Mouse (Mus musculus) retina, embryonic 14.5 days (tissue): ENCODE data around the gene Phlda3.
A peak's percentile ranks its signal among the peaks of the same experiment; 100 is the strongest.

ENCODE experiments used
- DNase-seq: peaks from one replicate; pipeline ENCODE4 v3.0.0-alpha.2; 2015; ENCODE audit warnings: low spot score

The Phlda3 gene

GRCm38 (mm10) chr1:135765645-135766591, at the start of gene Phlda3:
Gene Phlda3, plus strand, starts transcription at chr1:135766119.
- DNase-seq = peak; percentile 69

GRCm38 (mm10) chr1:135719486-135719885, 46.4 kb upstream of the Phlda3 start:
- peak; percentile 91 for DNase-seq

- DNase-seq = no peak
Observed at GRCm38 (mm10) chr1:135719983-135720382, 45.9 kb upstream of the Phlda3 start, which contains the start of gene Csrp1. Gene Csrp1, plus strand, starts transcription at chr1:135720061.

- no peak for DNase-seq
Observed at GRCm38 (mm10) chr1:135723016-135723415, 42.9 kb upstream of the Phlda3 start.

- no peak for DNase-seq
Observed at GRCm38 (mm10) chr1:135724134-135724533, 41.8 kb upstream of the Phlda3 start.

GRCm38 (mm10) chr1:135725324-135725723, 40.6 kb upstream of the Phlda3 start:
- no peak for DNase-seq

GRCm38 (mm10) chr1:135725936-135726335, 40.0 kb upstream of the Phlda3 start:
- no peak for DNase-seq

GRCm38 (mm10) chr1:135728631-135729366, 37.1 kb upstream of the Phlda3 start:
- DNase-seq = peak; percentile 86

GRCm38 (mm10) chr1:135729367-135729713, 36.6 kb upstream of the Phlda3 start:
- no peak for DNase-seq

- DNase-seq = no peak
Observed at GRCm38 (mm10) chr1:135729821-135730220, 36.1 kb upstream of the Phlda3 start.

GRCm38 (mm10) chr1:135730296-135730695, 35.6 kb upstream of the Phlda3 start:
- DNase-seq = no peak

GRCm38 (mm10) chr1:135731393-135731792, 34.5 kb upstream of the Phlda3 start:
- no peak for DNase-seq

GRCm38 (mm10) chr1:135731897-135732684, 33.8 kb upstream of the Phlda3 start:
- DNase-seq = peak; percentile 40

GRCm38 (mm10) chr1:135734225-135734937, 31.5 kb upstream of the Phlda3 start:
- DNase-seq = no peak

GRCm38 (mm10) chr1:135735460-135735859, 30.5 kb upstream of the Phlda3 start:
- DNase-seq = no peak

- DNase-seq = no peak
Observed at GRCm38 (mm10) chr1:135744987-135745386, 20.9 kb upstream of the Phlda3 start.

- DNase-seq = no peak
Observed at GRCm38 (mm10) chr1:135746248-135746647, 19.7 kb upstream of the Phlda3 start.

GRCm38 (mm10) chr1:135752737-135753348, 13.1 kb upstream of the Phlda3 start:
- DNase-seq = peak; percentile 96

GRCm38 (mm10) chr1:135755287-135755686, 10.6 kb upstream of the Phlda3 start:
- no peak for DNase-seq

GRCm38 (mm10) chr1:135755913-135756312, 10.0 kb upstream of the Phlda3 start:
- no peak for DNase-seq

GRCm38 (mm10) chr1:135757287-135757686, 8.6 kb upstream of the Phlda3 start:
- DNase-seq = no peak
